Mouse (Mus musculus): Measurements from ENCODE around the gene Pigl.

Gene Pigl

GRCm38 (mm10) chr11:62518991-62519390, 60.7 kb downstream of the Pigl start:
- no peak for DNase-seq (ENCODE audit: low spot score)

- no peak for DNase-seq (ENCODE audit: low spot score)
Observed at GRCm38 (mm10) chr11:62522283-62522682, 64.0 kb downstream of the Pigl start.

GRCm38 (mm10) chr11:62537089-62537488, 78.8 kb downstream of the Pigl start:
- DNase-seq (ENCODE audit: low spot score) = no peak

GRCm38 (mm10) chr11:62537590-62537989, 79.3 kb downstream of the Pigl start:
- DNase-seq (ENCODE audit: low spot score) = no peak

GRCm38 (mm10) chr11:62538321-62539088, 80.2 kb downstream of the Pigl start:
- peak; percentile 43 for DNase-seq (ENCODE audit: low spot score)

- peak; percentile 62 for DNase-seq (ENCODE audit: low spot score)
Observed at GRCm38 (mm10) chr11:62539089-62539890, 81.0 kb downstream of the Pigl start, which contains the start of gene Cenpv. TSS of gene Cenpv (minus strand) at chr11:62539261.

GRCm38 (mm10) chr11:62540167-62540566, 81.9 kb downstream of the Pigl start:
- no peak for DNase-seq (ENCODE audit: low spot score)

GRCm38 (mm10) chr11:62540969-62541368, 82.7 kb downstream of the Pigl start:
- DNase-seq (ENCODE audit: low spot score) = no peak

GRCm38 (mm10) chr11:62541581-62541980, 83.3 kb downstream of the Pigl start:
- DNase-seq (ENCODE audit: low spot score) = no peak

GRCm38 (mm10) chr11:62543991-62544390, 85.7 kb downstream of the Pigl start:
- no peak for DNase-seq (ENCODE audit: low spot score)

- DNase-seq (ENCODE audit: low spot score) = peak; percentile 68
Observed at GRCm38 (mm10) chr11:62549782-62550181, 91.5 kb downstream of the Pigl start.

- peak; percentile 39 for DNase-seq (ENCODE audit: low spot score)
Observed at GRCm38 (mm10) chr11:62550227-62550685, 92.0 kb downstream of the Pigl start.

GRCm38 (mm10) chr11:62550727-62551225, 92.5 kb downstream of the Pigl start, which contains the start of gene Ubb:
TSS of gene Ubb (plus strand) at chr11:62551171.
- DNase-seq (ENCODE audit: low spot score) = peak; percentile 97

GRCm38 (mm10) chr11:62551226-62552119, 93.2 kb downstream of the Pigl start:
- peak; percentile 85 for DNase-seq (ENCODE audit: low spot score)

GRCm38 (mm10) chr11:62553186-62553585, 94.9 kb downstream of the Pigl start:
- no peak for DNase-seq (ENCODE audit: low spot score)

GRCm38 (mm10) chr11:62553633-62554032, 95.4 kb downstream of the Pigl start:
- DNase-seq (ENCODE audit: low spot score) = no peak

- DNase-seq (ENCODE audit: low spot score) = no peak
Observed at GRCm38 (mm10) chr11:62554163-62554855, 96.0 kb downstream of the Pigl start.

- DNase-seq (ENCODE audit: low spot score) = no peak
Observed at GRCm38 (mm10) chr11:62554934-62555517, 96.8 kb downstream of the Pigl start.

GRCm38 (mm10) chr11:62555896-62556412, 97.7 kb downstream of the Pigl start:
- no peak for DNase-seq (ENCODE audit: low spot score)

- no peak for DNase-seq (ENCODE audit: low spot score)
Observed at GRCm38 (mm10) chr11:62557205-62557604, 98.9 kb downstream of the Pigl start.
